Mouse (Mus musculus): ENCODE results near the gene Fbxl21.

Fbxl21 gene

DNA sequence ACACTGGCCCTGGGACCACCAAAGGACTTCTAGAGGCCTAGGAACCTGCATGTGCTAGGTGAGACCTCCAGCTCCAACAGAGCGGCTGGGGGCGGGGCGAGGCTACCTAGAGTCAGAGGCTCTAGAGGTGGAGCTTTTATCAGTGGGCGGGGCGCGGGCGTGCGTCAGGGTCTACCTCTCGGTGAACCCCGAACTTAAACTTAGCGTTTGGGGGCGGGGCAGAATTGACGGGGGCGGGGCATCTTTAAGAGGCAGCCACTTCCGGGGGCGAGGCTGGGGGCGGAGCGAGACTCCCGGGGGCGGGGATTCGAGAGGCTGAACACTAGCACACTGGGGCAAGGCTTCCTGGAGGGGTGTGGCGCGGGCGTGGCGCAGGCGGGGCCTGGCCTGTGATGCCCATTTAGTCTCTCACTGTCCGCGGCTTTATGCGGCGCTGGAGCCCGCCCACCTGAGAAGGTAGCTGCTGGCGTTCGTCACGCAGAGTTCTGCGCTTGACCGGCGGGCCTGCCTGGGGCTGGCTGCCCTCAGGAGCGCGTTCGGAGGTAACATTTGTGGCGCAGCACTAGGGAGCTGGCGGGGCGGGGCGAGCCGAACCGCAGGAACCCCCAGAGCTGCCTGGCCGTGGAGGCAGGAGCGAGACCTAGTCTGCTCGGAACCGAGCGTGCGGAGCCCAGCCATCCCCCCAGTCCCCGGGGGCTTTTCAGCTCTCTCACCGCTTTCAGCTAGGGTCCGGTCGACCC, at the start of gene Fbxl21:
Fbxl21 (plus strand) TSS at position 392 of the 740 bp plus-strand sequence.
- DNase-seq (ENCODE audit: low spot score) = peak; percentile 74

DNA sequence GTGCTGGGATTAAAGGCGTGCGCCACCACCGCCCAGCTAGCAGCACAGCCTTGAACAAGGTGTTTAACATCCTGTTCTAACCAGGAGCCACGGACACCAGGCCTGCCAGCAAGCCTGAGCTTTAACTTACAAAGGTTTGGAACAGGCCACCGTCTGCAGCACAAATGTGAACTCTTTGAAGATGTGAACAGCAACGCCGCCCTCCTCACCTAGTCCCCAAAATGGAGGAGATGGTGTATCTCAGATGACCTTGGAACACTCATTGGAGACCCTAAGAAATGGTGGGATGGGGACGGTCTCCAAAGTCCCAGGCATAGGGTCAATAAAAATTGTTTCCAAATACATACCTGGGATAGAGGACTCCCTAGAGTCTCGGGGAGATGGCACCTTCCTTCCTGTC, 49.6 kb upstream of the Fbxl21 start:
- DNase-seq (ENCODE audit: low spot score) = no peak

DNA sequence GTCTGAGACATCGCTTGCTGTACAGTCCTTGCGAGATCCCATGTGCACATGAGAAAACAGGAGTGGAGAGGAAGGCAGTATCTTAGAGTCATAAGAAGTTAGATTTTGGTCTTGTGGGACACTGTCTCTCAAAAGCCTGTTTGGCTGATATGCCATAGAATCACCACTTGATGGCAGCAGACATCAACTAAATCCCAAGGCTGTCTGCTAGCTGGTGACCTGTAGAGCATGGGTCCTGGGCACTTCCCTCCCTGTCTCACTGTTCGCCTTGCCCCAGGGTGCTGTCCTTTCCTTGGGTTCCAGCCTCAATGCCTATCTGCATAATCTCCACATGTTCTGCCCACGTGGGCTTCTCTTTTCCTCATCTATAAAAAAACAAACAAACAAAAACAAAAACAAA, 46.9 kb upstream of the Fbxl21 start:
- DNase-seq (ENCODE audit: low spot score) = peak; percentile 37

GRCm38 (mm10) chr13:56476790-56477189, 45.5 kb upstream of the Fbxl21 start:
- no peak for DNase-seq (ENCODE audit: low spot score)

DNA sequence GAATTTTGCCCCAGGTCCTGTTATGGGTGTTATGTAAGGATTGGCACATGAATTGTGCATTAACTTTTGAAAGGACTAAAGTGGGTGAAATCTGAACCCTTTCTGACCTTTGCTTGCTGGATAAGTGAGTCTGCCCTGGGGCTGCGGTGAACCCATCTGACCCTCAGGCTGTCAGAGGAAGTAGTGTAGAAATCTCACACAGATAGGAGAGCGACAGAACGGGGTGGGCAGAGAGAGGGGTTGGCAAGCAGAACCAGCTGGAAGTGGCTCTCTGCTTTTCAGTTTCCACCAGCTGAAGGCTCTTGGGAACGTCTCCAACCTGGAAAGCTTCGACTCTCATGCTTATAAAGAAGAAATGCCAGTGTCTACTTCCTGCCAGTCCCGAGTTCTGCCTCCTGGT, 45.0 kb upstream of the Fbxl21 start:
- peak; percentile 16 for DNase-seq (ENCODE audit: low spot score)

GRCm38 (mm10) chr13:56478027-56478426, 44.2 kb upstream of the Fbxl21 start:
- DNase-seq (ENCODE audit: low spot score) = no peak

DNA sequence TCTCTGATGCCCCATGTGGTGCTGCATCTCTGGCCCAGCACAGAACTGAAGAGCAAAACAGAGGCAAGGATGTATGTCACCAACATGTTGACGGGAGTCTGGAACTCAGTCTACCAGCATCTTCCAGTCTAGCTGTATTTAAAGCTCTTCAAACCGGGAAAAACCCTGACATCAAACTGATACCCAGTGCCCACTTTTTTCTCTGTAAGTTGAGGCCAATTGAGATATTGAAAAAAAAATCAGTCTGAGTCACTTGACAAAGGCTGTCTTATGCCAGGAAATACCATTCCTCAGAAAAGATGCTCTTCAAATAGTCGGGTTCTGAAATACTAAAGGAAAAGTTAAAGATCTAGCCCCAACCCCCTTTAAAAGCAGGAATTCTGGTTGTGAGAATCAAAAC, 40.1 kb upstream of the Fbxl21 start, which contains the start of gene Il9:
Il9 (minus strand) TSS at position 101 of the 400 bp plus-strand sequence.
- DNase-seq (ENCODE audit: low spot score) = no peak

DNA sequence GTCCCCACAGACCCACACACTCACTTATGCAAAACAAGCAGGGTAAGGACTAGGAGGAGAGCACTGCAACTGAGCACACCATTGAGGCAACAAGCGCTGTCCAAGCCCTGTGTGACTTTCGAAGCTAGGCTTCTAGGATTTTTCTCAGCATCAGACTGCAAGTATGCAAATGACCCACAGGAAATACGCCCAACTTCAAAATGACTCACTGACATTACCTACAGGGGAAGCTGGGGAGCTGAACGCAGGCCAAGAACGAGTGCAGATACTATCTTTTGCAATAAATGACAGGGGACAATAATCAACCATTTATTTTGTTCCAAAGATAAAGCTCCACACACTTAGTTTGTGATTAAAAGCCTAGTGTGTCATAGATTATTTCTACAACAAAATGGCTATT, 34.3 kb upstream of the Fbxl21 start:
- DNase-seq (ENCODE audit: low spot score) = no peak

GRCm38 (mm10) chr13:56494440-56494839, 27.8 kb upstream of the Fbxl21 start:
- no peak for DNase-seq (ENCODE audit: low spot score)

GRCm38 (mm10) chr13:56500132-56500531, 22.1 kb upstream of the Fbxl21 start:
- no peak for DNase-seq (ENCODE audit: low spot score)

DNA sequence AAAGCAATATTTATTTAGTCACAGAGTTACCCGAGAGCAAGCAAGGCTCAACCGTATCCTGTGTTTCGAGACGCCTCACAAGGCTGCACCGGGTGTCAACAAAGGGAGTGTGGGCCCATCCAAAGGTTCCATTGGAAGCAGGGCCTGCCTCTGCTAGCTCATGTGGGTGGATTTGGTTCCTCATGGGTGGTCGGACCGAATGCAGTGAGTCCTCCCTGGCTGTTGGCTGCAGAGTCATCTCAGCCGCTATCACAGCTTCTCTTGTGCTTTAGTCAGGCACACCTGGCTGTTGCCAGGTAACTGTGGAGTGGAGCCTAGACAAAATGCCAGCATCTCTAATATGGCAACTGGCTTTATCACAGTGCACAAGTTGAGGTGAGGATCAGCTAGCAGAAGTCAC, 21.6 kb upstream of the Fbxl21 start:
- DNase-seq (ENCODE audit: low spot score) = no peak

DNA sequence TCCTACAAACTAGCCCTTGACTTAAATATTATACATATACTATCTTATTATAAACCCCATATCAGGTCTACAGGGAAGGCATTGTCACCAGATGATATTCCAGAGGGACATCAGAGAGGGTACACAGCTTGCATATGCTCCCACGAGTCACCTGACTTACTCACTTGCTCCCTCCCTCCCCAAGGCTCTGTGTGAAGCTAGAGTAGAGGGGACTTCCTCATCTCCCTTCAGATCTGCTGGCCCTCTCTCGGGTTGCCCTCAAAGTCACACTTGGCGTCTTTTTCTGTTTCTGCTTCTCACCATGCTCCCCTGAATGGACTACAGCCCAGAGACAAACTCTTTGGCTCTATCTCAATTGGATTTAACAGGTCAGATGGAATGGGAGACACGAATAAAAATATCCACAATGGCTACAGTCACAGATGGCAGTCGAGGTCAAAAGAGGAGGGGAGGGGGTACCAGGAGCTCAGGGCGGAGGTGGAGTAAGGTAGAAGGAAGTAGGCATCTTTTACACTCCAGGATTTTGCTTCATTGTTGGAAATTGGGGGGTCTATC, 20.3 kb upstream of the Fbxl21 start:
- no peak for DNase-seq (ENCODE audit: low spot score)

- DNase-seq (ENCODE audit: low spot score) = no peak
Measured at GRCm38 (mm10) chr13:56506871-56507496, 15.3 kb upstream of the Fbxl21 start.

- no peak for DNase-seq (ENCODE audit: low spot score)
Measured at GRCm38 (mm10) chr13:56509796-56510195, 12.5 kb upstream of the Fbxl21 start.

- DNase-seq (ENCODE audit: low spot score) = no peak
Measured at GRCm38 (mm10) chr13:56513595-56513994, 8.7 kb upstream of the Fbxl21 start.

- no peak for DNase-seq (ENCODE audit: low spot score)
Measured at GRCm38 (mm10) chr13:56516311-56516710, 6.0 kb upstream of the Fbxl21 start.

GRCm38 (mm10) chr13:56516816-56517215, 5.5 kb upstream of the Fbxl21 start:
- DNase-seq (ENCODE audit: low spot score) = no peak

DNA sequence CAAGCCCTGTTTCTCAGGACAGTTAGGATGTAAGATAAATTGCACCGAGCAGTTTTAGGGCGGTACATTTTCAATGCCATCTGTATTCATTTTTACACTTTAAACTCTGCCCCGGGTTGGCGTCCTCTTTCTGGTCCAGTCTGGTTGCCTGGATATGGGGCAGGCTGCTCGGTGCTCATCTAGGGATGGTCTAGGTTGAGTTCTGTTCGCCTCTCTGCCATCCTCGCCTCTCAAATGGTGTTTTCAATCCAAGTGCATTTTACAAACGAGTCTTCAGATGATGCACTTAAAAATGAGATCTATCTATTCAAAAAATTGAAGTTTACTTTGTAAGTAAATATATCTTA, 522 bp downstream of the Fbxl21 start:
- DNase-seq (ENCODE audit: low spot score) = no peak

- no peak for DNase-seq (ENCODE audit: low spot score)
Measured at GRCm38 (mm10) chr13:56526871-56527270, 4.6 kb downstream of the Fbxl21 start.

DNA sequence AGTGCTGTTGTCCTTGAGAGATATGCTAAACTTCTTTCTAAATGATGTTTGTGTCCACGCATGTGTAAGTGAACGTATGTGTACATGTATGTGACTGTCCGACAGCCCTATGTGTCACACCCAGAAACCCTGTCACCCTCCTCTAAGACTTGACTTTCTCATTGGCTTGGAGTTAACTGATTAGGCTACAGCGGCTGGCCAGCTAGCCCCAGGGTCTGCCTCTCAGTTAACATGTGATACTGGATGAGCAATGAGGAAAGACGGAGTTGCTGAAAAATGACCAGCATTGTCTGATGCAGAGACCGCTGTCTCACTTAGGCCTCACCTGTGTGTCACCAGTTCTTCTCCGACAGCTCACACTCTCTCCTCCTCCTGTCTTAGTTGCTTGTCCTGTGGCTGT, 5.6 kb downstream of the Fbxl21 start:
- no peak for DNase-seq (ENCODE audit: low spot score)

GRCm38 (mm10) chr13:56528281-56528680, 6.0 kb downstream of the Fbxl21 start:
- DNase-seq (ENCODE audit: low spot score) = no peak

- no peak for DNase-seq (ENCODE audit: low spot score)
Measured at GRCm38 (mm10) chr13:56529031-56529430, 6.8 kb downstream of the Fbxl21 start.

DNA sequence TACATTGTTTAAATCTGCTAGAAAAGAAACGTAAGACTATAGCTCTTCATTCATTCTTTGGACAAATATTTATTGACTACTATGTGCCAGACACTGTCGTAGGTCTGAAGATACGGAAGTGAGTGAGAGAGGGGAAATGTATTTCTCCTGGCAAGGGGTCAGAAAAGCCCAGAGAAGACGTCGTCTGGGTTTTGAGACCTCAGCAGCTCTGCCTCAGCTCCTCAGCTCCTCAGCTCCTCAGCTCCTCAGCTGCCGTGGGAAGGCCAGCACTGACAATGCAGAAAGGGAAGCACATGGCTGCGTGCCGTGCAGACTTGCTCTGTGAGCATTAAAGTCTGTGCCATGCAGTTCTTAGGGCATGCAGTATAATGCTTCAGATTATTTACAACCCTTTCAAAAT, 7.4 kb downstream of the Fbxl21 start:
- DNase-seq (ENCODE audit: low spot score) = no peak

- no peak for DNase-seq (ENCODE audit: low spot score)
Measured at GRCm38 (mm10) chr13:56534931-56535330, 12.7 kb downstream of the Fbxl21 start.

Data from layer of hippocampus, adult 9-10 months (tissue).